8 mouse cellular contexts compared by ENCODE assay signal in the genomic region with DNA sequence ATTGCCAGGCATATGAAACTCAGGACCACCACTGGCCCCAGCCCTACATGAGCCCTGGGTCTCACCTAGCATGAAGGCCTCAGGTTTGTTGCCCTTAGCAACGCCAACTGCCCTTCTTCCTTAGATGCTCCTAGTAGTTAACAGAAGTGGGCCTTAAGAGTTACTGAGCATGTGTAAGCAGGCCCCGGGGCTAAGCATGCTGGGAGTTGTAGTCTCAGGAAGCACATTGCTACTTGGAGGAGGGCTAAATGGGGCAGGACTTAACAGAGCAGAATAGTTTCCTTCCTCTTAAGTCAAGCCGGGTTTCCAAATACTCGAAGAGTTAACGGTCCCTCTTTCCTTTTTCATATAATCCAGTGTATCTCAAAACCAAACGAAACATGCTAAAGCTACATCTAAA. TPM values are rescaled to one million over a fixed set of nuclear protein-coding genes. Genes with fewer than 3 reads are reported as not detected.
DNase-seq lines count a peak whose midpoint lies in the region; ATAC-seq and TF ChIP-seq lines count a peak whose summit lies in the region.

No protein-coding gene starts in this region.

- TF ChIP-seq EP300 in heart, postnatal 0 days (IDR thresholded peaks at IDR 0.05; ENCODE audit: low read depth), result no peak
- TF ChIP-seq EP300 in lung, postnatal 0 days (IDR thresholded peaks at IDR 0.05), result no peak

- no peak overlapping the region for H3K27ac ChIP-seq in embryonic facial prominence, embryonic 11.5 days (replicated peaks; ENCODE audit: low read depth, low read length)
- H3K27ac ChIP-seq in heart, postnatal 0 days (ENCODE audit: low read depth), result peak overlapping the region; percentile 99; the same call in 1 of the 2 replicates
- no peak overlapping the region for H3K27ac ChIP-seq in lung, postnatal 0 days (ENCODE audit: low read length)

- TF ChIP-seq CTCF in heart, postnatal 0 days (IDR thresholded peaks at IDR 0.05; ENCODE audit: low read depth), result no peak
- no peak for TF ChIP-seq CTCF in lung, postnatal 0 days (IDR thresholded peaks at IDR 0.05)

- 72% methylated on average over 6 of the region's 6 CpGs for WGBS in embryonic facial prominence, embryonic 11.5 days
- 42% methylated on average over 6 of the region's 6 CpGs for WGBS in heart, postnatal 0 days
- WGBS in lung, postnatal 0 days, result 21% methylated on average over 6 of the region's 6 CpGs

- peaks cover 14% of the 10 kb centered on the region; the same call in 1 of the 2 replicates for H3K4me1 ChIP-seq in embryonic facial prominence, embryonic 11.5 days (ENCODE audit: control insufficient read depth, insufficient read depth, low read length)
- peaks cover 26% of the 10 kb centered on the region for H3K4me1 ChIP-seq in heart, postnatal 0 days (ENCODE audit: control insufficient read depth, insufficient read depth)
- H3K4me1 ChIP-seq in lung, postnatal 0 days (ENCODE audit: insufficient read depth, low read depth, low read length), result peaks cover 12% of the 10 kb centered on the region

- no peaks in the 10 kb centered on the region for H3K27me3 ChIP-seq in embryonic facial prominence, embryonic 11.5 days (ENCODE audit: control insufficient read depth, insufficient read depth, low read length)
- H3K27me3 ChIP-seq in heart, postnatal 0 days (ENCODE audit: control insufficient read depth, insufficient read depth, low read length), result no peaks in the 10 kb centered on the region
- no peaks in the 10 kb centered on the region for H3K27me3 ChIP-seq in lung, postnatal 0 days (replicated peaks; ENCODE audit: insufficient read depth, low read length)

- peak; percentile 72 for ATAC-seq in CD4-positive, CD25-positive, alpha-beta regulatory T cell, adult 4 months
- no peak for ATAC-seq in embryonic facial prominence, embryonic 11.5 days (replicated peaks; ENCODE audit: insufficient number of reproducible peaks, low FRiP score, low TSS enrichment, low read depth)
- ATAC-seq in heart, postnatal 0 days (ENCODE audit: insufficient read depth, low read depth), result no peak
- ATAC-seq in lung, postnatal 0 days, result peak; percentile 52

- peak; percentile 70 for DNase-seq in 3T3-L1 (ENCODE audit: low read depth, low spot score)
- DNase-seq in embryonic facial prominence, embryonic 11.5 days (ENCODE audit: low spot score), result peak; percentile 59
- peak; percentile 84 for DNase-seq in heart, postnatal 0 days (ENCODE audit: low spot score)
- DNase-seq in kidney, postnatal 36 days, result peak; percentile 72 to 75
- DNase-seq in lung, postnatal 0 days (ENCODE audit: low spot score), result peak; percentile 92
- DNase-seq in right cerebral cortex, postnatal 36 days (ENCODE audit: low spot score in 2 of 2), result peak; percentile 41 to 66
- DNase-seq in ovary, postnatal 14 days (ENCODE audit: low spot score), result no peak

- H3K9me3 ChIP-seq in embryonic facial prominence, embryonic 11.5 days (replicated peaks; ENCODE audit: control insufficient read depth, low read length), result no peaks in the 10 kb centered on the region
- no peaks in the 10 kb centered on the region for H3K9me3 ChIP-seq in heart, postnatal 0 days (replicated peaks; ENCODE audit: control insufficient read depth, low read length)
- H3K9me3 ChIP-seq in lung, postnatal 0 days (ENCODE audit: low read length), result no peaks in the 10 kb centered on the region

- H3K36me3 ChIP-seq in embryonic facial prominence, embryonic 11.5 days (replicated peaks; ENCODE audit: control insufficient read depth, insufficient read depth, low read depth, low read length), result peaks cover 26% of the 10 kb centered on the region
- H3K36me3 ChIP-seq in heart, postnatal 0 days (replicated peaks; ENCODE audit: control insufficient read depth, insufficient read depth, low read length), result peaks cover 43% of the 10 kb centered on the region
- H3K36me3 ChIP-seq in lung, postnatal 0 days (ENCODE audit: insufficient read depth, low read length), result peaks cover 24% of the 10 kb centered on the region

- H3K4me2 ChIP-seq in embryonic facial prominence, embryonic 11.5 days (ENCODE audit: low read depth, low read length), result no peak overlapping the region
- H3K4me2 ChIP-seq in heart, postnatal 0 days (ENCODE audit: low read depth, low read length), result peak overlapping the region; percentile 98
- H3K4me2 ChIP-seq in lung, postnatal 0 days (replicated peaks; ENCODE audit: low read depth, low read length), result peak overlapping the region; percentile 78

- H3K4me3 ChIP-seq in embryonic facial prominence, embryonic 11.5 days (ENCODE audit: low read depth, low read length), result no peak overlapping the region
- 0 out of 2 replicates have a peak overlapping the region, but pooled peaks have one; percentile 99 for H3K4me3 ChIP-seq in heart, postnatal 0 days (ENCODE audit: low read depth, low read length)
- H3K4me3 ChIP-seq in lung, postnatal 0 days (ENCODE audit: low read depth, low read length), result peak overlapping the region; percentile 3; the same call in 1 of the 2 replicates

- H3K9ac ChIP-seq in embryonic facial prominence, embryonic 11.5 days (replicated peaks; ENCODE audit: low read length), result no peak overlapping the region
- H3K9ac ChIP-seq in heart, postnatal 0 days (replicated peaks; ENCODE audit: low read depth, low read length), result no peak overlapping the region
- no peak overlapping the region for H3K9ac ChIP-seq in lung, postnatal 0 days (replicated peaks; ENCODE audit: low read depth)

RNA-seq across cellular contexts. Expression of a gene that starts 3.7 kb away (rescaled TPM):
- polyA plus RNA-seq in CD4-positive, CD25-positive, alpha-beta regulatory T cell, adult 4 months (2017; shearing (Covaris generic)), result 10 to 100 TPM; 30.9 to 38.6 TPM
- polyA plus RNA-seq in embryonic facial prominence, embryonic 11.5 days (2014; fragmentation: Nextera tagmentation; extraction: Ambion mirVana), result 11.6 and 12.0 TPM in 2 replicates
- 31.6 and 34.4 TPM in 2 replicates for total RNA-seq in heart, postnatal 0 days (2014; rRNA removed; ENCODE audit: low replicate concordance)
- 5.5 and 6.0 TPM in 2 replicates for polyA plus RNA-seq in heart, postnatal 0 days (2015; fragmentation: Nextera tagmentation; extraction: Ambion mirVana)
- polyA plus RNA-seq in lung, postnatal 0 days (2015; fragmentation: Nextera tagmentation; extraction: Ambion mirVana), result 8.7 and 11.1 TPM in 2 replicates

RNA-seq across cellular contexts. Expression of a gene that starts 27.0 kb away (rescaled TPM):
- 10 to 100 TPM; 11.3 to 14.2 TPM for polyA plus RNA-seq in CD4-positive, CD25-positive, alpha-beta regulatory T cell, adult 4 months (2017; shearing (Covaris generic))
- 16.7 and 17.0 TPM in 2 replicates for polyA plus RNA-seq in embryonic facial prominence, embryonic 11.5 days (2014; fragmentation: Nextera tagmentation; extraction: Ambion mirVana)
- total RNA-seq in heart, postnatal 0 days (2014; rRNA removed; ENCODE audit: low replicate concordance), result 7.5 and 12.6 TPM in 2 replicates
- 4.0 and 4.1 TPM in 2 replicates for polyA plus RNA-seq in heart, postnatal 0 days (2015; fragmentation: Nextera tagmentation; extraction: Ambion mirVana)
- 8.1 and 10.2 TPM in 2 replicates for polyA plus RNA-seq in lung, postnatal 0 days (2015; fragmentation: Nextera tagmentation; extraction: Ambion mirVana)

RNA-seq across cellular contexts. Expression of a gene that starts 31.0 kb away (rescaled TPM):
- polyA plus RNA-seq in CD4-positive, CD25-positive, alpha-beta regulatory T cell, adult 4 months (2017; shearing (Covaris generic)), result not detected
- polyA plus RNA-seq in embryonic facial prominence, embryonic 11.5 days (2014; fragmentation: Nextera tagmentation; extraction: Ambion mirVana), result 0.76 and 1.3 TPM in 2 replicates
- 4.4 and 4.8 TPM in 2 replicates for total RNA-seq in heart, postnatal 0 days (2014; rRNA removed; ENCODE audit: low replicate concordance)
- polyA plus RNA-seq in heart, postnatal 0 days (2015; fragmentation: Nextera tagmentation; extraction: Ambion mirVana), result 1.7 TPM in 2 replicates
- polyA plus RNA-seq in lung, postnatal 0 days (2015; fragmentation: Nextera tagmentation; extraction: Ambion mirVana), result 5.1 and 6.6 TPM in 2 replicates

RNA-seq across cellular contexts. Expression of a gene that starts 36.0 kb away (rescaled TPM):
- 100 to 1,000 TPM; 126 to 187 TPM for polyA plus RNA-seq in CD4-positive, CD25-positive, alpha-beta regulatory T cell, adult 4 months (2017; shearing (Covaris generic))
- polyA plus RNA-seq in embryonic facial prominence, embryonic 11.5 days (2014; fragmentation: Nextera tagmentation; extraction: Ambion mirVana), result 69.8 and 73.1 TPM in 2 replicates
- total RNA-seq in heart, postnatal 0 days (2014; rRNA removed; ENCODE audit: low replicate concordance), result 115 and 134 TPM in 2 replicates
- polyA plus RNA-seq in heart, postnatal 0 days (2015; fragmentation: Nextera tagmentation; extraction: Ambion mirVana), result 113 and 114 TPM in 2 replicates
- 72.2 and 76.7 TPM in 2 replicates for polyA plus RNA-seq in lung, postnatal 0 days (2015; fragmentation: Nextera tagmentation; extraction: Ambion mirVana)

RNA-seq across cellular contexts. Expression of a gene that starts 50.7 kb away (rescaled TPM):
- polyA plus RNA-seq in CD4-positive, CD25-positive, alpha-beta regulatory T cell, adult 4 months (2017; shearing (Covaris generic)), result 10 to 100 TPM; 23.3 to 61.6 TPM
- polyA plus RNA-seq in embryonic facial prominence, embryonic 11.5 days (2014; fragmentation: Nextera tagmentation; extraction: Ambion mirVana), result 3.9 and 7.1 TPM in 2 replicates
- total RNA-seq in heart, postnatal 0 days (2014; rRNA removed; ENCODE audit: low replicate concordance), result 25.5 and 28.2 TPM in 2 replicates
- 8.0 and 9.6 TPM in 2 replicates for polyA plus RNA-seq in heart, postnatal 0 days (2015; fragmentation: Nextera tagmentation; extraction: Ambion mirVana)
- polyA plus RNA-seq in lung, postnatal 0 days (2015; fragmentation: Nextera tagmentation; extraction: Ambion mirVana), result 16.5 and 17.0 TPM in 2 replicates

Comparison
In these comparisons a context has a peak if more than half of its experiments do, and no peak if none do; other contexts are left out.
1. ATAC-seq: peak in CD4-positive, CD25-positive, alpha-beta regulatory T cell, adult 4 months (single experiment) and lung, postnatal 0 days (single experiment); none in embryonic facial prominence, embryonic 11.5 days (single experiment) and heart, postnatal 0 days (single experiment).